Mouse (Mus musculus): ENCODE results near the gene Ltbp4. TPM values are rescaled to one million over a fixed set of nuclear protein-coding genes. Genes with fewer than 3 reads are reported as not detected.

Gene Ltbp4
- total RNA-seq, 1 experiment = 65.8 TPM

- peak overlapping the region; percentile 87 for H3K9ac ChIP-seq (ENCODE audit: insufficient read depth, low read depth, low read length, poor library complexity, severe bottlenecking)
- DNase-seq (ENCODE audit: low read depth, low spot score) = no peak
- H3K4me3 ChIP-seq (ENCODE audit: insufficient read depth in 1 of 2, low read depth in 1 of 2, low read length in 2 of 2, poor library complexity in 1 of 2, severe bottlenecking in 1 of 2) = peak overlapping the region; percentile 69 to 76
- peaks cover 6% of the 10 kb centered on the region; the same call in 1 of the 2 replicates for H3K36me3 ChIP-seq (ENCODE audit: control insufficient read depth, insufficient read depth, low read length, poor library complexity, severe bottlenecking)
- no peaks in the 10 kb centered on the region for H3K9me3 ChIP-seq (ENCODE audit: control insufficient read depth, insufficient read depth, low read depth, low read length)
- in situ Hi-C loops (cut with MboI; ENCODE audit: low sequenced_read_pairs in 2 of 2, unreplicated experiment in 2 of 2) = no loop called here
- TF ChIP-seq HCFC1 (IDR thresholded peaks at IDR 0.05; ENCODE audit: borderline replicate concordance, insufficient read depth, low read length) (0 out of 2 replicates have a peak, but pooled peaks have one; percentile 25), ZNF384 (IDR thresholded peaks at IDR 0.05; ENCODE audit: low read depth, low read length) (no peak), CHD2 (IDR thresholded peaks at IDR 0.05; ENCODE audit: low read depth, low read length) (no peak)
- peaks cover 9 to 18% of the 10 kb centered on the region in 2 experiments for H3K4me1 ChIP-seq (ENCODE audit: control insufficient read depth in 2 of 2, insufficient read depth in 2 of 2, low read length in 2 of 2, poor library complexity in 1 of 2)
- peak overlapping the region; percentile 91 for H3K27ac ChIP-seq (ENCODE audit: insufficient read depth, low read depth, low read length, poor library complexity, severe bottlenecking)
Measured at GRCm38 (mm10) chr7:27332353-27333199, 4.9 kb downstream of the Ltbp4 start.

- in situ Hi-C loops (cut with MboI; ENCODE audit: low sequenced_read_pairs in 2 of 2, unreplicated experiment in 2 of 2) = no loop called here
- TF ChIP-seq ZNF384 (IDR thresholded peaks at IDR 0.05; ENCODE audit: low read depth, low read length) (peak; percentile 91), MAFK (IDR thresholded peaks at IDR 0.05; ENCODE audit: insufficient read depth, low read depth, low read length) (no peak)
- Histone ChIP-seq H3K27ac (ENCODE audit: insufficient read depth, low read depth, low read length, poor library complexity, severe bottlenecking) (peak overlapping the region; percentile 91), H3K4me3 (ENCODE audit: insufficient read depth in 1 of 2, low read depth in 1 of 2, low read length in 2 of 2, poor library complexity in 1 of 2, severe bottlenecking in 1 of 2) (peak overlapping the region; percentile 69 to 76), H3K36me3 (ENCODE audit: control insufficient read depth, insufficient read depth, low read length, poor library complexity, severe bottlenecking) (peaks cover 8% of the 10 kb centered on the region; the same call in 1 of the 2 replicates), H3K4me1 (ENCODE audit: control insufficient read depth in 2 of 2, insufficient read depth in 2 of 2, low read length in 2 of 2, poor library complexity in 1 of 2) (peaks cover 11 to 24% of the 10 kb centered on the region in 2 experiments; a peak in 3 of 4 replicates), H3K9me3 (ENCODE audit: control insufficient read depth, insufficient read depth, low read depth, low read length) (no peaks in the 10 kb centered on the region), H3K9ac (ENCODE audit: insufficient read depth, low read depth, low read length, poor library complexity, severe bottlenecking) (peak overlapping the region; percentile 87)
- DNase-seq (ENCODE audit: low read depth, low spot score) = no peak
Measured at GRCm38 (mm10) chr7:27331854-27332253, 5.6 kb downstream of the Ltbp4 start.

GRCm38 (mm10) chr7:27331541-27331851 lies 6.0 kb downstream of the Ltbp4 start:
- no peak for DNase-seq (ENCODE audit: low read depth, low spot score)
- no peak for TF ChIP-seq MAFK (IDR thresholded peaks at IDR 0.05; ENCODE audit: insufficient read depth, low read depth, low read length)
- TF ChIP-seq HCFC1 (IDR thresholded peaks at IDR 0.05; ENCODE audit: borderline replicate concordance, insufficient read depth, low read length) = no peak
- no peak for TF ChIP-seq CHD2 (IDR thresholded peaks at IDR 0.05; ENCODE audit: low read depth, low read length)
- TF ChIP-seq ZNF384 (IDR thresholded peaks at IDR 0.05; ENCODE audit: low read depth, low read length) = no peak
- TF ChIP-seq ZC3H11A (IDR thresholded peaks at IDR 0.05; ENCODE audit: borderline replicate concordance, low read depth, low read length) = no peak

GRCm38 (mm10) chr7:27330709-27331540 lies 6.6 kb downstream of the Ltbp4 start:
- Histone ChIP-seq H3K9ac (ENCODE audit: insufficient read depth, low read depth, low read length, poor library complexity, severe bottlenecking) (peak overlapping the region; percentile 87), H3K4me3 (ENCODE audit: insufficient read depth in 1 of 2, low read depth in 1 of 2, low read length in 2 of 2, poor library complexity in 1 of 2, severe bottlenecking in 1 of 2) (peak overlapping the region; percentile 69 to 76), H3K36me3 (ENCODE audit: control insufficient read depth, insufficient read depth, low read length, poor library complexity, severe bottlenecking) (peaks cover 8% of the 10 kb centered on the region; the same call in 1 of the 2 replicates), H3K9me3 (ENCODE audit: control insufficient read depth, insufficient read depth, low read depth, low read length) (no peaks in the 10 kb centered on the region), H3K4me1 (ENCODE audit: control insufficient read depth in 2 of 2, insufficient read depth in 2 of 2, low read length in 2 of 2, poor library complexity in 1 of 2) (peaks cover 14 to 24% of the 10 kb centered on the region in 2 experiments; a peak in 3 of 4 replicates), H3K27ac (ENCODE audit: insufficient read depth, low read depth, low read length, poor library complexity, severe bottlenecking) (peak overlapping the region; percentile 91)
- TF ChIP-seq CHD2 (IDR thresholded peaks at IDR 0.05; ENCODE audit: low read depth, low read length) = 0 out of 2 replicates have a peak, but pooled peaks have one; percentile 4
- 0 out of 2 replicates have a peak, but pooled peaks have one; percentile 3 for TF ChIP-seq ZNF384 (IDR thresholded peaks at IDR 0.05; ENCODE audit: low read depth, low read length)
- no peak for TF ChIP-seq MAFK (IDR thresholded peaks at IDR 0.05; ENCODE audit: insufficient read depth, low read depth, low read length)
- TF ChIP-seq HCFC1 (IDR thresholded peaks at IDR 0.05; ENCODE audit: borderline replicate concordance, insufficient read depth, low read length) = no peak
- in situ Hi-C loops (cut with MboI; ENCODE audit: low sequenced_read_pairs in 2 of 2, unreplicated experiment in 2 of 2) = no loop called here
- peak; percentile 100 for DNase-seq (ENCODE audit: low read depth, low spot score)

More at GRCm38 (mm10) chr7:27331541-27331851, 6.0 kb downstream of the Ltbp4 start:
- in situ Hi-C loops (cut with MboI; ENCODE audit: low sequenced_read_pairs in 2 of 2, unreplicated experiment in 2 of 2) = no loop called here
- Histone ChIP-seq H3K4me1 (ENCODE audit: control insufficient read depth in 2 of 2, insufficient read depth in 2 of 2, low read length in 2 of 2, poor library complexity in 1 of 2) (peaks cover 14 to 24% of the 10 kb centered on the region in 2 experiments; a peak in 3 of 4 replicates), H3K9ac (ENCODE audit: insufficient read depth, low read depth, low read length, poor library complexity, severe bottlenecking) (peak overlapping the region; percentile 87), H3K9me3 (ENCODE audit: control insufficient read depth, insufficient read depth, low read depth, low read length) (no peaks in the 10 kb centered on the region), H3K36me3 (ENCODE audit: control insufficient read depth, insufficient read depth, low read length, poor library complexity, severe bottlenecking) (peaks cover 8% of the 10 kb centered on the region; the same call in 1 of the 2 replicates), H3K27ac (ENCODE audit: insufficient read depth, low read depth, low read length, poor library complexity, severe bottlenecking) (peak overlapping the region; percentile 91), H3K4me3 (ENCODE audit: insufficient read depth in 1 of 2, low read depth in 1 of 2, low read length in 2 of 2, poor library complexity in 1 of 2, severe bottlenecking in 1 of 2) (peak overlapping the region; percentile 69 to 76)

Measured in ES-E14 (cell line).